Mouse (Mus musculus): ENCODE measurements around the gene Pf4. TPM values are rescaled to one million over a fixed set of nuclear protein-coding genes. Genes with fewer than 3 reads are reported as not detected.
"Not testable (repeated sequence)": the region's sequence is repeated elsewhere in the genome, so short reads cannot be mapped to it uniquely, and the experiment has no call there.

Gene Pf4
- polyA plus RNA-seq, 1 experiment from 2014 or later = 33.7 TPM

GRCm38 (mm10) chr5:90789306-90790073 lies 17.3 kb downstream of the Pf4 start:
- Histone ChIP-seq H3K4me2 (ENCODE audit: low read length) (no peak overlapping the region), H3K9ac (ENCODE audit: low read length) (no peak overlapping the region), H3K9me3 (ENCODE audit: control insufficient read depth, low read length) (no peaks in the 10 kb centered on the region), H3K36me3 (ENCODE audit: control insufficient read depth, insufficient read depth, low read length) (no peaks in the 10 kb centered on the region), H3K27ac (replicated peaks in 1 of 2; ENCODE audit: control insufficient read depth in 1 of 2, insufficient read depth in 1 of 2, low read depth in 2 of 2, low read length in 2 of 2) (no peak overlapping the region), H3K27me3 (ENCODE audit: control insufficient read depth, insufficient read depth, low read length) (no peaks in the 10 kb centered on the region), H3K4me1 (ENCODE audit: control insufficient read depth in 2 of 2, insufficient read depth in 2 of 2, low read length in 2 of 2) (no peaks in the 10 kb centered on the region), H3K4me3 (ENCODE audit: control insufficient read depth in 1 of 2, insufficient read depth in 1 of 2, low read depth in 1 of 2, low read length in 2 of 2) (no peak overlapping the region)
- WGBS = 63% methylated on average over 11 of the region's 11 CpGs
- ATAC-seq (ENCODE audit: insufficient number of reproducible peaks, insufficient read depth, low FRiP score, low read depth) = no peak

DNA sequence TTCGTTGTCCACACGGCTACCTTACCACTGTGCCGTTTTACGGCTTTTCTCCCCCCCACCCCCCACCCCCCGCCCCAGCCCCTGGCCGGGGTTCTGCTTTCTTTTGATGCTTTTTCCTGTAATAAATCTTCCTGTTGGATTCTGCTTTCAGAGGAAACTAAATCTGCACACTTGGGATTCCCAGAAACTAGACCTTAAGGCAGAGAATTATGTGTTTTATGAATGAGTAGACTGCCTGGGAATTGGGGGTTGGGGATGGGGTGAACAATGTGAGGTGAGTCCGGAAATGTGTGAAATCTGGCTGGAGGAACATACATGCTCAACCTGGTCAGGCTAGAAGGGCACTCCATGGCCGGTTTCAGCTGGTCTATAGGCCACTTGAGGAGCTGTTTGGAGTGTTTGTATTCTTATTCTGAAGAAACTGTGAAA lies 17.9 kb downstream of the Pf4 start:
- no peaks in the 10 kb centered on the region for H3K27me3 ChIP-seq (ENCODE audit: control insufficient read depth, insufficient read depth, low read length)
- no peak overlapping the region for H3K27ac ChIP-seq (replicated peaks in 1 of 2; ENCODE audit: control insufficient read depth in 1 of 2, insufficient read depth in 1 of 2, low read depth in 2 of 2, low read length in 2 of 2)

DNA sequence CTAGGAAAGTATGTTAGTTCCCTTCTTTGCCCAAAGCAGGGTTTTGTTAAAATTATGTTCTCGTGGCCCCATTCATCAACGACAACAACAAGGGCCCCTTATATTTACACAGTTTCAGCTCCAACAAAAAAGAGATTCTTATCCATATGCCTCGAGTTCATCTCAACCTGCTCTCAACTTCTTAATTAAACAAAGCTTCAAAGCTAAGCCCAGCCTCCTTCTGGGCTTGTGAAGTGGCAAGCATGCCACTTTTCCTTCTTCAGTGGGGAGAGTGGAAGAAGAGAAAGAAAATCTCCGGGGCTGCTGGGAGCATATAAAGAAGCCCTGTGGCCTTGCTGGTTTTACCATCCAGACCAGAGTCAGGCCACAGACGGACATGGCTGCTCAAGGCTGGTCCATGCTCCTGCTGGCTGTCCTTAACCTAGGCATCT lies 22.0 kb downstream of the Pf4 start, which contains the start of gene Cxcl15:
Gene Cxcl15, plus strand, starts transcription at position 340 of the 431 bp plus-strand sequence.
- ATAC-seq (ENCODE audit: insufficient number of reproducible peaks, insufficient read depth, low FRiP score, low read depth) = no peak
- Histone ChIP-seq H3K4me2 (ENCODE audit: low read length) (no peak within 1 kb of the TSS), H3K36me3 (ENCODE audit: control insufficient read depth, insufficient read depth, low read length) (no peaks in the 10 kb centered on the region), H3K4me1 (ENCODE audit: control insufficient read depth in 2 of 2, insufficient read depth in 2 of 2, low read length in 2 of 2) (no peaks in the 10 kb centered on the region), H3K9me3 (ENCODE audit: control insufficient read depth, low read length) (no peaks in the 10 kb centered on the region), H3K27me3 (ENCODE audit: control insufficient read depth, insufficient read depth, low read length) (no peaks in the 10 kb centered on the region), H3K27ac (replicated peaks in 1 of 2; ENCODE audit: control insufficient read depth in 1 of 2, insufficient read depth in 1 of 2, low read depth in 2 of 2, low read length in 2 of 2) (no peak within 1 kb of the TSS), H3K4me3 (ENCODE audit: control insufficient read depth in 1 of 2, insufficient read depth in 1 of 2, low read depth in 1 of 2, low read length in 2 of 2) (no peak within 1 kb of the TSS), H3K9ac (ENCODE audit: low read length) (no peak within 1 kb of the TSS)
- WGBS = 65% methylated on average over 5 of the region's 5 CpGs

More for the DNA sequence above, 17.9 kb downstream of the Pf4 start:
- H3K4me3 ChIP-seq (ENCODE audit: control insufficient read depth in 1 of 2, insufficient read depth in 1 of 2, low read depth in 1 of 2, low read length in 2 of 2) = no peak overlapping the region
- no peak overlapping the region for H3K9ac ChIP-seq (ENCODE audit: low read length)
- no peak for ATAC-seq (ENCODE audit: insufficient number of reproducible peaks, insufficient read depth, low FRiP score, low read depth)
- WGBS = 71% methylated on average over 8 of the region's 8 CpGs
- H3K36me3 ChIP-seq (ENCODE audit: control insufficient read depth, insufficient read depth, low read length) = no peaks in the 10 kb centered on the region
- H3K9me3 ChIP-seq (ENCODE audit: control insufficient read depth, low read length) = no peaks in the 10 kb centered on the region
- no peaks in the 10 kb centered on the region for H3K4me1 ChIP-seq (ENCODE audit: control insufficient read depth in 2 of 2, insufficient read depth in 2 of 2, low read length in 2 of 2)
- H3K4me2 ChIP-seq (ENCODE audit: low read length) = no peak overlapping the region

GRCm38 (mm10) chr5:90795392-90795791 lies 23.2 kb downstream of the Pf4 start:
- not testable (repeated sequence) for H3K9me3 ChIP-seq (ENCODE audit: control insufficient read depth, low read length); H3K36me3 ChIP-seq (ENCODE audit: control insufficient read depth, insufficient read depth, low read length); H3K9ac ChIP-seq (ENCODE audit: low read length); H3K4me1 ChIP-seq (ENCODE audit: control insufficient read depth in 2 of 2, insufficient read depth in 2 of 2, low read length in 2 of 2); H3K4me2 ChIP-seq (ENCODE audit: low read length); H3K27ac ChIP-seq (replicated peaks in 1 of 2; ENCODE audit: control insufficient read depth in 1 of 2, insufficient read depth in 1 of 2, low read depth in 2 of 2, low read length in 2 of 2); H3K4me3 ChIP-seq (ENCODE audit: control insufficient read depth in 1 of 2, insufficient read depth in 1 of 2, low read depth in 1 of 2, low read length in 2 of 2); H3K27me3 ChIP-seq (ENCODE audit: control insufficient read depth, insufficient read depth, low read length); ATAC-seq (ENCODE audit: insufficient number of reproducible peaks, insufficient read depth, low FRiP score, low read depth)
- WGBS = 88% methylated on average over 2 of the region's 2 CpGs

DNA sequence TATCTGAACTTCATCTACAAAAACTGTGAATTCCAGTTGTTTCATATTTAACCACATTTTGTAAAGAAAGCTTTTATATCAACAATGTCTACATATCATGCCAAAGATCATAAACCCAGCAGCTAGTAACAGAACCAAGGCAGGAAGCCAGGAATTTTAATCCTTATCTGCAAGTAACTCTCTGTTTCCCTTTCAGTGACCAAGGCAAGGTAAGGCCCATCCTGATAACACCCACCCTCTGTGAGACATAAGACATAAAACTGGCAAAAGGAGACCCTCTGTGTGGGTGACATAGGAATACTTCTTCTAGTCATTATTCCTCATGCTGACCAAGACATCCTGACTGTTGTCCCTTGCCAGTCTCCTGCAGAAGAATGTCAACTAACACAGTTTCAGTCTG lies 32.3 kb downstream of the Pf4 start:
- Histone ChIP-seq H3K4me3 (ENCODE audit: control insufficient read depth in 1 of 2, insufficient read depth in 1 of 2, low read depth in 1 of 2, low read length in 2 of 2) (no peak overlapping the region), H3K9me3 (ENCODE audit: control insufficient read depth, low read length) (no peaks in the 10 kb centered on the region), H3K9ac (ENCODE audit: low read length) (no peak overlapping the region), H3K4me1 (ENCODE audit: control insufficient read depth in 2 of 2, insufficient read depth in 2 of 2, low read length in 2 of 2) (no peaks in the 10 kb centered on the region), H3K36me3 (ENCODE audit: control insufficient read depth, insufficient read depth, low read length) (no peaks in the 10 kb centered on the region), H3K27me3 (ENCODE audit: control insufficient read depth, insufficient read depth, low read length) (no peaks in the 10 kb centered on the region), H3K4me2 (ENCODE audit: low read length) (no peak overlapping the region), H3K27ac (replicated peaks in 1 of 2; ENCODE audit: control insufficient read depth in 1 of 2, insufficient read depth in 1 of 2, low read depth in 2 of 2, low read length in 2 of 2) (no peak overlapping the region)
- no peak for ATAC-seq (ENCODE audit: insufficient number of reproducible peaks, insufficient read depth, low FRiP score, low read depth)

- no peaks in the 10 kb centered on the region for H3K36me3 ChIP-seq (ENCODE audit: control insufficient read depth, insufficient read depth, low read length)
- no peak overlapping the region for H3K9ac ChIP-seq (ENCODE audit: low read length)
- no peak overlapping the region for H3K4me3 ChIP-seq (ENCODE audit: control insufficient read depth in 1 of 2, insufficient read depth in 1 of 2, low read depth in 1 of 2, low read length in 2 of 2)
- no peak overlapping the region for H3K4me2 ChIP-seq (ENCODE audit: low read length)
- no peak overlapping the region for H3K27ac ChIP-seq (replicated peaks in 1 of 2; ENCODE audit: control insufficient read depth in 1 of 2, insufficient read depth in 1 of 2, low read depth in 2 of 2, low read length in 2 of 2)
- H3K4me1 ChIP-seq (ENCODE audit: control insufficient read depth in 2 of 2, insufficient read depth in 2 of 2, low read length in 2 of 2) = no peaks in the 10 kb centered on the region
- H3K9me3 ChIP-seq (ENCODE audit: control insufficient read depth, low read length) = no peaks in the 10 kb centered on the region
- ATAC-seq (ENCODE audit: insufficient number of reproducible peaks, insufficient read depth, low FRiP score, low read depth) = no peak
- no peaks in the 10 kb centered on the region for H3K27me3 ChIP-seq (ENCODE audit: control insufficient read depth, insufficient read depth, low read length)
Observed at GRCm38 (mm10) chr5:90806050-90806449, 33.8 kb downstream of the Pf4 start.

GRCm38 (mm10) chr5:90807176-90807950 lies 35.1 kb downstream of the Pf4 start:
- no peaks in the 10 kb centered on the region for H3K27me3 ChIP-seq (ENCODE audit: control insufficient read depth, insufficient read depth, low read length)
- H3K27ac ChIP-seq (replicated peaks in 1 of 2; ENCODE audit: control insufficient read depth in 1 of 2, insufficient read depth in 1 of 2, low read depth in 2 of 2, low read length in 2 of 2) = no peak overlapping the region
- H3K4me3 ChIP-seq (ENCODE audit: control insufficient read depth in 1 of 2, insufficient read depth in 1 of 2, low read depth in 1 of 2, low read length in 2 of 2) = no peak overlapping the region
- WGBS = 68% methylated on average over 3 of the region's 3 CpGs
- no peaks in the 10 kb centered on the region for H3K36me3 ChIP-seq (ENCODE audit: control insufficient read depth, insufficient read depth, low read length)
- no peaks in the 10 kb centered on the region for H3K9me3 ChIP-seq (ENCODE audit: control insufficient read depth, low read length)
- no peak overlapping the region for H3K4me2 ChIP-seq (ENCODE audit: low read length)
- H3K4me1 ChIP-seq (ENCODE audit: control insufficient read depth in 2 of 2, insufficient read depth in 2 of 2, low read length in 2 of 2) = no peaks in the 10 kb centered on the region
- H3K9ac ChIP-seq (ENCODE audit: low read length) = no peak overlapping the region
- no peak for ATAC-seq (ENCODE audit: insufficient number of reproducible peaks, insufficient read depth, low FRiP score, low read depth)

All from heart, embryonic 14.5 days (tissue).